Mouse (Mus musculus): ENCODE data around the gene Upb1. TPM values are rescaled to one million over a fixed set of nuclear protein-coding genes. Genes with fewer than 3 reads are reported as not detected.

The Upb1 gene
- total RNA-seq, 2 experiments from 2014 or later: 0.25 to 0.64 TPM

DNA sequence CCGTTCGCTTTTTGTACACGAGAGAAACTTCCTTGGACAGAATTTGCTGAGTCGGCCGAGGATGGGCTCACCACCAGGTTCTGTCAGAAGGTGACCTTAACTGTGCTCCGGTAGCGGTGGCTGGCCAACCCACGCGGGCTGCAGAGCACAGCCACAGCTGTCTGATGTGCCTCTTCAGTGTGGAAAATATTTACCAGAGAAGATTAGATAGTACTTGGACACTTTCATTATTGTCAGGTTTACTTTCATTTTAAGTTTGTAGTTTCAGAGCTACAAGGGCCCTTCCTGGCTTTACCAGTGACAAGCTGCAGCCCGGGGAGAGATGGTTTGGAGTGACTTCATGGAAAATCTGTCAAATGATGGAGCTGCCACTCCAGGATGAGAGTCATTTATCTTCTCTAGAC, 23.6 kb downstream of the Upb1 start:
- DNase-seq: peak in 1 of 2 experiments; percentile 35

DNA sequence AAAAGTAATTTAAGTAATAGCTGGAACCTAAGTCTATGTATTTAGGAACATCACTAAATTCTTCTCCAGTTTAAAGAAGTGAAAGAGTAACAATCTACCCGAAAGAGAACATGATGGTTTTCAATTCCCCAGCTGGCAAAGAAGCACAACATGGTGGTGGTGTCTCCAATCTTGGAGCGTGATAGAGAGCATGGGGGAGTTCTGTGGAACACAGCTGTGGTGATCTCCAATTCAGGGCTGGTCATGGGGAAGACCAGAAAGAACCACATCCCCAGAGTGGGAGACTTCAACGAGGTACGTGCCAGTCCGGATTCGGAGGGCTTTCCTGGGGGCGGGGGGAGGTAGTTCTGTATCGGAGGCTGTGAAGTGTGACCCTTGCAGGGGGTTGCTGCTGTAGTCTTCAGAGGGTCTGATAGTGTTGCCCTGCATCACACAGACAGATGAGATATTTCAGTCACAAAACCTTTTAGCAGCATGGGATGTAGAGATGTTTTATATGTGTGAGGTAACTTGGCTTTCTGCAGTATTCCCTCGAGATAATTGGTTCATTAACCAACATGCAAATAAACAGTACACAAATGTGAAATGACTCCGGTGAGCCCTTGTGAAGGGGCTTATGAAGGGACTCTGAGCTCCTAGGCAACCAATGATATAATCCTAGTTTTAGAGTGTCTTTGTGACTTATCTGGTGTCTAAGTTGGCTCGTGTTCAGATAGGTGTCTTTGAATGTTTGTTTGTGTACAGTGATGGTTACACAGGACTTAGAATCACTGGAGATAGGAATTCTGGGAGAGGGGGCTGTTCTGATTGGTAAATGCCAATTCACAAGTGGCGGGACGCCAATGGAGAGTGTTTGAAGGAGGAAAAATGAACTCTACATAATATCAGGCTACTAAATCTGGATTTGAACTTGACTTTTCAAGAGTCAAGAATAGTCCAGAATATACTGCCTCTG, 27.4 kb downstream of the Upb1 start:
- no peak for DNase-seq

- DNase-seq: no peak
Observed at GRCm38 (mm10) chr10:75429004-75429380, 28.1 kb downstream of the Upb1 start.

GRCm38 (mm10) chr10:75429522-75430146, 28.7 kb downstream of the Upb1 start:
- DNase-seq: no peak

GRCm38 (mm10) chr10:75430147-75430537, 29.2 kb downstream of the Upb1 start:
- no peak for DNase-seq

- DNase-seq: no peak
Observed at GRCm38 (mm10) chr10:75430633-75431032, 29.7 kb downstream of the Upb1 start.

DNA sequence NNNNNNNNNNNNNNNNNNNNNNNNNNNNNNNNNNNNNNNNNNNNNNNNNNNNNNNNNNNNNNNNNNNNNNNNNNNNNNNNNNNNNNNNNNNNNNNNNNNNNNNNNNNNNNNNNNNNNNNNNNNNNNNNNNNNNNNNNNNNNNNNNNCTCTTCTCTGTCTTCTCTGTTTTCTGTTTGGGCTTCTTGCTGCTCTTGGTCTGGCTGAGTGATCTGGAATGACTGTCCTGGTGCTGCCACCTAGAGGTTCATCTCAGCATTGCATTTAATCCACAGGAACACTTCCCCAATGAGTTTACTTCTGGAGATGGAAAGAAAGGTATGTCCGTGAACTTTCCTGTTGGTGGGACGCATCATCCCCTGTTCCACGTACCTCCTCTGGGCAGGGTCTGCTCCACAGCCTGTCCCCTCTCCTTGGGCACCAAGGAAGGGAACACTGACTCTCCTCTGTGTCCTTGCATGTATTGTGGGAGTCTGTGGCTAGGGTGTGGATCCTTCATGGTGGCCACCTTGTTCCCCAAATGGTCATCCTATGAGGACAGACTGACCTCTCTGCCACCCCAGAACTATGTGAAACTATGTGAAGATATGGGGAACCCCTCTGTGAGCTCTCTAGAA, 35.8 kb downstream of the Upb1 start:
- peak; percentile 84 to 96 for DNase-seq

- no peak for DNase-seq
Observed at GRCm38 (mm10) chr10:75437284-75437683, 36.4 kb downstream of the Upb1 start.

GRCm38 (mm10) chr10:75438132-75438810, 37.4 kb downstream of the Upb1 start:
- peak; percentile 69 to 78 for DNase-seq

DNA sequence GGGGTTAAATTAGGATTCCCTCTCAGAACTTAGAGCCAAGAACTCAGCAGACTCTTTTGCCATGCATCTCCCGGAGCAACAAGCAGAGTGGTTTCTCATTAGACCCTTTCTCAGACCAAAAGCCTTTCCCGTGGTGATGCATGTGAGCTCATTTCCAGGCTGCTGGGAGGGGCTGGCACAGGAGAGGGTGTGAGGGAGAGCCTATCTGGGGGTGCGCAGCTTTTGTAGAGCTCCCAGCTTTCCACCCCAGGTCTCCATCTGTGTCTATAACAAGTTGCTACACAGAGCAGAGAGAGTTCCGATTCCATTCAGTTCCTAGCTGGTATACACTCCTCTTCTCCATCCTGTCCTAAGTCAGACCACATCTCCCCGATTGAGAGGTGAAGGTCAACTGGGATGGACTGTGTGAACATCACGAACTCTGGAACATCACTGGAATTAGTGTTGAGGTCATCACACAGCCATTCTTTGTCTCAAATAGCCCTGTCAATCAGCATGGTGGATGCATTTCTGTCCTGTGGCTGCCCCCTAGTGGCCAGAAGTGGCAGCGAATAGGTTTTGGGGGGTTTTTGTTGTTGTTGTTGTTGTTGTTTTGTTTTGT, 38.4 kb downstream of the Upb1 start:
- peak; percentile 45 to 83 for DNase-seq

DNA sequence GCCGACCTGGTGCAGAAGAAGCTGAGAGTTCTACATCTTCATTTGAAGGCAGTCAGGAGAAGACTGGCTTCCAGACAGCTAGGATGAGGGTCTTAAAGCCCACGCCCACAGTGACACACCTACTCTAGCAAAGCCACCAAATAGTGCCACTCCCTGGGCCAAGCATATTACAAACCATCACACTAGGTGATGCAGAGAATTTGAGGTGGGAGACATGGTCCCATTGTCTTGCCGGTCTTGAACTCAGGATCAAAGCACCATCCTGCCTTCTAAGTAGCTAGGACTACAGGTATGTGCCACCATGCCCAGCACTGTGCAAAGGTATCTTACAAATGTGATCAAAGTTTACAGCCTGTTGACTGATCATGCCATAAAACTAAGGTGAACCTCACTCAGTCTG, 39.8 kb downstream of the Upb1 start:
- DNase-seq: no peak

GRCm38 (mm10) chr10:75441800-75442199, 40.9 kb downstream of the Upb1 start:
- DNase-seq: no peak

GRCm38 (mm10) chr10:75443017-75443416, 42.1 kb downstream of the Upb1 start:
- no peak for DNase-seq

DNA sequence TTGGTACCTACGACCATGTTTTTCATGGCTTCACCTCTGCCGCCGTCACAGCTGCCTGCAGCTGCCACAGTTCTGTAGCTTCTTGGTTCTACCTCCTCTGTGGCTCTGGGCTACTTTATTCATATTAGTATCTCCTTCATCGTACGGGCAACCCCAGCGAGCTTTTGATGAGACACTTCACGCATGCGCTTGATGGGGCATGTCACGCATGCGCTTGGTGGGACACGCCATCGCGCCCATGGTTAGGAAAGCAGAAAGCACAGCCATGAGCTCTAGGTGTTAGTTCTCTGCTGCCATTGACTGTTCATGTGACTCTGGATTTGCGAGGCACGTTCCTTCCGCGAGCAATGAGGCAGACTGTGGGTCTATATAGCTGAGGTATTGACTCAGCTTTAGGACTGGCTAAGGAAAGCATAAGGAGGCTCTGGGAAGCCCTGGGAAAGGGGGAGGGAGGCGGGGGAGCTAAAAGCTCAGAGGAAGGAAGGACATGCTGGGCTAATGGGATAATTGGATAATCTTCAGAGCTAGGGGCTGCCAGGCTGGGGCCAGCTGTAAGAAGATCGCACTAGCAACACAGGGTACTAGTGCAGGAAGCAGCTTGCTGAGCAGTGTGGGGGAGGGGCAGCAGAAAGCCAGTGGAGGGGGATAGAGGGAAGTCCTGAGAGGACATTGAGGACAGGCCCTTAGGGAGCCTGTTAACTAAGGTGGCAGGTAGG, 43.4 kb downstream of the Upb1 start:
- no peak for DNase-seq

- DNase-seq: no peak
Observed at GRCm38 (mm10) chr10:75445030-75445429, 44.1 kb downstream of the Upb1 start.

DNA sequence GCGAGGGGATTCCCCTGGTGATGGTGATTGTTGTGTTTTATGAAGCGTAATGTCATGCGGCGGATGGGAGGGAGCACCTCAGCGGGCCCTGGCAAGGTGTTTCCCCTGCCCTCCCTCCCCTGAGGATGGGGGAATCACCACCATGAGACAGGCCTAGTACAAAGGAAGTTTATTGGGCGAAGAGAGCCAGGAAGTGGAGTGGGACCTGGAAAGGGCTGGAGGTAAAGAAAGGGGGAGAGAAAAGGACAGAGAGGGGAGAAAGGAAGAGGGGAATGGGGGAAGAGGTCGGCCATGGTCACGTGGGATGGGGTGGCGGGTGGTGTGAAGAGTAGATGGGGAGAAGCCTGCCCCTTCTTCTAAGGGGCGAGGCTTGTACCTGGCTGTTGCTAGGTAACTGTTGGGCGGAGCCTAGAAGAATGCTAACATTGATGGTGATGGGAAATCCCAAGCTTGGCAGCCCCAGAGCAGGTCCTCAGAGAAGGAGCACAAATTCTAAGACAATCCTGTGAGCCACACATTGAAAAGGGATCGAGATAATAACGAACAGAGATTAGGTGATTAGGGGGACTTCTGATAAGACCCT, 45.7 kb downstream of the Upb1 start:
- DNase-seq: peak in 1 of 2 experiments; percentile 45

DNA sequence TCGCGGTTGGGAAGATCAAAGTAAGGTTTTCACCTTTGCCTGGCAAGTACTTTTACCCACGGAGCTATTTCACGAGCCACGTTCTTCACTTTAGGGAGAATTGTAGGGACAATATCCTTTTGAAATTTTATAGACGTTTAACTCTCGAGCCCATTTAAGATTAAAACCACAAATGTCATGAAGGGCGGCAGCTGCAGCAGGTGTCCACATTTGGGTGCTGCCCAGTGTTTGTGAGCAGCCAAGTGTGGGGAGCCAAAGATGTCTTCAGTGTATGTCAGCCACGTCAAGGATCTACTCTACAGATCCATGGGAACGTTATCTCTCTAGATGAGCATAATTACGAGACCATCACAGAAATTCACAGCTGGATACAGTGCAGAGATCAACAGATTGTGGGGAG, 46.6 kb downstream of the Upb1 start:
- no peak for DNase-seq

DNA sequence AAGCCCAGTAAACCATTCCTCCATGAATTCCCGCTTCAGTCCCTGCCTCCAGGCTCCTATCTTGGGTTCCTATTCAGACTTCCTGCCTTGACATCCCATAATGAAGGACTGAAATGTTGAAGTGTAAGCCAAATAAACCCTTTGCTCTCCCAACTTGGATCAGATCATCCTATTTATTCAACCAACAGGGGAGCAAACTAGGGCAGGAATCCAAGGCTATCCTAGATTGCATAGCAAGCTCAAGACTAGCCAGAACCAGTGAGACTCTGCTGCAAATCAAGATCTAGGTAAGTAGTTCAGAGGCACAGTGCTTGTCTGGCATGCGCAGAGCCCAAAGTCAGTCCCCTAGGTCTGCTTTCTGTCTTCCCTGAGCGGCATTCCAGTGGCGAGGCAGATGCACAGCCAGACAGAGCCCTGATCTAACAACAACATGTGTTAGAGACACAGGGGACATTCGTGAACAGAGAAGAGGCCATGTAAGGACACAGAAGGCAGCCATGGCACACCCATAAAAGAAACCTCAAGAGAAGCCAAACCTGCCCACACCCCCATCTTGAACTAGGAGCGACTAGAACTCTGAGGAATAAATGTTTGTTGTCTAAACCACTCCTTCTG, 48.0 kb downstream of the Upb1 start:
- peak in 1 of 2 experiments; percentile 27 for DNase-seq

DNA sequence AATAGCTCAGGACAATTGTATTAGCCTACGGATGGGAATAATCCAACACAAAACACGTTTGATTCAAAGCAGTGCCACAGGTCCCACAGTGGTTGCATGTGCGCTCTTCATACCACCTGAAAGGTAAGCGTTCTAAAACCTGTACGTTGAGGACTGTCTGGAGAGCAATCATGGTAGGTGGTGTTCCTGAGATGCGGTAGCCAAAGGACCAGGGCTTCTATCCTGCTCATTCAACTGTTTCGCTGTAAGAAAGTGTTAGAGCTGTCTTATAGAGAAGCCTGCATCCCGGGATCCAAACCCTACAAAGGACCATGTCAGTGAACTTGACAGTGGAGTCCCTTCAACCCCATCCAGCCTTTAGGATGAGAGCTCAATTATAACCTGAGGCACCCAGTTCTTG, 49.4 kb downstream of the Upb1 start:
- no peak for DNase-seq

GRCm38 (mm10) chr10:75451036-75451786, 50.3 kb downstream of the Upb1 start:
- DNase-seq: peak; percentile 69 to 82

Data from heart, adult 18-20 months (tissue).